Mouse (Mus musculus): ENCODE data around the gene Chat.

DNA sequence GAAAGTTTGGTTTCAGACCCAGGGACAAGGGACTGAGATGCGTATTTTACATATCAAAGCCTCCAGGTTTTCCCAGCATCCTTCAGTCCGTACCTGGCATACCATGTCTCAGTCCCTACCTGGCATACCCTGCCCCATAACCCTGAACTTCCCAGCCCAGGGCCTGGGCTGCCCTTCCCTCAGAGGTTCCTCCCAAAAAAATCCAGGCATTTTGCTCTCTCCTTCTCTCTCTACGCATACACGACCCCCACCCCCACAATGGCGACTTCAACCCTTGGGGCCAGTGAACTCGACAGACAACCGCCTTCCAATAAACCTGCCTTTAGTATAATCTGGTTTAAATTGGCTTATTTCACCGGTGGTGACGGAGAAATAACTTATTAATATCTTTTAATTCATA, 47.1 kb upstream of the Chat start:
- TF ChIP-seq POLR2A (IDR thresholded peaks at IDR 0.05; ENCODE audit: low read depth, low read length) (no peak), CTCF (IDR thresholded peaks at IDR 0.05; ENCODE audit: extremely low read depth, insufficient read length, insufficient replicate concordance, low read depth, low read length) (no peak)
